Mouse (Mus musculus): Measurements from ENCODE around the gene Fndc3a.

Gene Fndc3a

GRCm38 (mm10) chr14:72709710-72710340 is at the start of gene Fndc3a:
TSS of gene Fndc3a (minus strand) at chr14:72710003.
- under 1% methylated on average over 82 of the region's 82 CpGs for WGBS

- WGBS, result 89% methylated on average over 6 of the region's 6 CpGs
These were observed 43.1 kb upstream of the Fndc3a start for GRCm38 (mm10) chr14:72752893-72753292.

DNA sequence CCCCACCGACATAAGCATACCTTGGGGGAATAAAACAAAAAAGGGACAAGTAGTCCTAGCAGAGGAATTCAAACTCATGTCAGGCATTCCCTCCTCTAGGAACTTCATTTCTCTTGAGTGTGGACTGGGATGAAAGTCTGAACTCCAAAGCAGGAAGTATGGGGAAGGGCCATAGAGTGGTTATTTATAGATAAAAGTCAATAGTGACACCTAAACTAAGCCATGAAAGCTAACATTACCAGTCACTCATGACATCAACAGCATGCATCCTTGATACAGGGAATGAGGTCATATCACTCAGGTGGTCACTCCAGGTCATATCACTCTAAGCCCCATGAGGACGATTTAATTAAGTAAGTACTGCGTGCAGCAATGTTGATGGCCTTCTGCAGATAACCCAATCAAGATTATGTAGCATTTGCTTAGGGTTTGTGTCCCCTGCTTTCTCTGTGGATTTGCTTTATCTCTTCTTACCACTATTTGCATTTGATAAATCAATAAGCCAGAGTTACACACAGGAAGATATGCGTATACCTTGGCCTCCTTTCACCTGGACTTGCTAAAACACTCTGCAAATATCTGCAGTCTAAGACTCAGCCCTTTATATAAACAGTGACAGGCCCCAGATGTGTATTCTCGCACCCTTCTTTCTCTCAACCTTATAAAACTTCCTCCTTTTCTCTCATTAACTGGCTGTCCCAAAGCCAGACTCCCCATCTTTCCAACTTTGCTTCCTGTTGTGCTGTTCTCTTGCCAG is 40.8 kb upstream of the Fndc3a start:
- WGBS, result 92% methylated on average over 5 of the region's 5 CpGs

GRCm38 (mm10) chr14:72748331-72748730 is 38.5 kb upstream of the Fndc3a start:
- 83% methylated on average over 5 of the region's 5 CpGs for WGBS

GRCm38 (mm10) chr14:72741667-72742066 is 31.9 kb upstream of the Fndc3a start:
- WGBS, result 51% methylated on average over 3 of the region's 3 CpGs

DNA sequence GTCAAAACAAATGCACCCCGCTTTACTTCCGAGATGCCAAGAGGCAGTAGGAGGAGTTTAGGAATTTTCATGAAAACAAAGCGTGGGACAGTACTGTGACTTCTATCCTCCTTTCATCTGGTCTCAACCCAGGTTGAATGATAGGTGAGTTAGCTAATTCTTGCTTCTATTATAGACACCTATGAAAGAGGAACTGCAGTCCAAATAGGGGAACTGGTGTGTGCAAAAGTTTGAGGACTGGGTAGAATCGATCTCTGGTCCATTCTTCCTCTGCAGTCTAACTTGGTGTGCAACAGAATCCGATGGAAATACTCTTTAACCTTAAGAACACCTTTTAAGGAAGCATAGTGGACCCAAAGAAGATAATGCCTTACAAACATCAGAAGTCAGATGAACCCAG is 30.5 kb upstream of the Fndc3a start:
- 92% methylated on average over 5 of the region's 5 CpGs for WGBS

DNA sequence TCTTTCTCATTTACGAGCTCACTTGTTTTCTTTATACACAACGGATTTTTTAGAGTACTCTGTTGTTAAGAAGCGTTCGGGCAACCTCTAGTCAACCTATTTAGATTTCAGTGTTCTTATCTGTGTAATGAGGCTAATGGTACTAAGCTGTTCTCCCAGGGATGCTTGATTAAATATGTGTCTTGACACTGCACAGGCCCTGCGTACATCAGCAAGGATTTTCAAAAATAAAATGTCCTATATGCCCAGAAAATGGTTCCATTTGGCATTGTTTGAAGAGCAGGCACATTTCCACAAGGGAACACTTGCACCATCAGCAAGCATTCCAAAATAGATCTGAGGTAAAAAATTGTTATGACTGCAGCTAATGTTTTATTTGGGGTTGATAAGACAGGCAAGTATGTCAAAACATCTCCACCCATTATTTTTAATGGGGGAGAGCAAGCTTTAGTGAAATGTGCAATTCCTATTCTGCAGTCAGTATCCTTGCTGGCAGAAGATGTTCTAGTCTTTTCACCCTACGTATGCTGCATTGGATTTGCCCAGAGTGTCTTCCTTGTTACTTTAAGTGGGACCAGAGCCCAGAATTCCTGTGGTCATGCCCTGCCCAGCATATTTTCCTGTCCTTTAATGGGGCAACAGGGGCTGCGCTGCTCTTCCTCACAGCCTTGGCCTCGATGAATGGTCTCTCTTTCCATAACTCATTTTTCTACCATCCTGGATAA is 29.8 kb upstream of the Fndc3a start:
- 73% methylated on average over 8 of the region's 8 CpGs for WGBS

- 89% methylated on average over 4 of the region's 4 CpGs for WGBS
These were observed 29.0 kb upstream of the Fndc3a start for GRCm38 (mm10) chr14:72738776-72739175.

GRCm38 (mm10) chr14:72738217-72738616 is 28.4 kb upstream of the Fndc3a start:
- WGBS, result 82% methylated on average over 4 of the region's 4 CpGs

- WGBS, result 31% methylated on average over 3 of the region's 3 CpGs
These were observed 16.1 kb upstream of the Fndc3a start for GRCm38 (mm10) chr14:72725865-72726264.

DNA sequence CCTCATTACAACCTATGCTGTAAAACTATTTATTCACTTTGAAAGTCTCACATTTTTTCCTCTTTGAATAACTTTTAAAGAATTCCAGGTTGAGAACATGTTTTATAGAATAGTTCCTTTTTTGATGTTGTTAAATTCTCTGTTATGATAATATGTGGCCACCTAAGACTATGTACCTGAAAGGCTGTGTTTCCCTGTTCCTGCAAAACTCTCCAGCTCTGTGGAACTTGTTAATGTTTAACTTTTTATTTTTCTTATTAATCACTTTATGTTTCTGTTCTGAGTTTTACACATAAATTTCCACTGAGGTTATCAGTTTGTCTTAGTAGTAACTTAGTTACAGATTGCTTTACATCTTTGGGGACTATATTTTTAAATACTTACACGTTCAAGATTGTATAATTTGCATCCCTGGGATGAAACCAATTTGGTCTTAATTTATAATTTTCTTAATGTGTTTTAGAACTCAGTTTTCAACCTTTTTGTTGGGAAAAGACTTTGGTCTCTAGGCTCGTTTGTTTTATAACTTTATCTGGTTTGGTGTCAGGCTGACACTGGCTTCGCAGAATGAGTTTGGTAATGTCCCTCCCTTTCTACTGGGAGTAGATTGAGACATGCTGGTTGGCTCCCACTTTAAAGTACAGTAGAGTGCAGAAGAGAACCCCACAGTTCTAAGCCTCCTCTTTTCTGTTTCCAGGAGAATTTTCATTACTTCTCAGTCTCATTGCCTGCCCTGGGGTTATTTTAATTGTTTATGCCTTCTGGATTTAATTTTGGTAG is 12.7 kb upstream of the Fndc3a start:
- 81% methylated on average over 3 of the region's 3 CpGs for WGBS

DNA sequence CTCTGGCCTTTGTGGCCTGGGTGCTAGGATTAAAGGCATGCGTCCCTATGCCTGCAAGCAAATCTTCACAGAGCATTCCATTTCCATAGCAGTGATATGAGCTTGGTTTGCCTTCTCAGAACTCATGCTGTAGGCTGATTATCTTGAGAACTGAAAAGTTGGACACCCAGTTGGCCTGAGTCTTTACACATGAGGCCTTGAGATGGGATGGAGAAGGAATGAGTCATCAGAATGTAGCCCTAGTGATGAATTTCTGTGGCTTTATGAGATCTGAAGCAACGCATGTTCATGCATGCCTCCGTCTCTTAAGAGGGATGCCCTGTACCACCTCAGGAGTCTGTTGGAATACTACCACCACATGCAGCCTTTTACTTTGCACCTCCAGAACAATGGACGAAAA is 6.4 kb upstream of the Fndc3a start:
- WGBS, result 93% methylated on average over 4 of the region's 4 CpGs

- WGBS, result 39% methylated on average over 4 of the region's 4 CpGs
These were observed 1.3 kb upstream of the Fndc3a start for GRCm38 (mm10) chr14:72711130-72711529.

GRCm38 (mm10) chr14:72710341-72711027 is 681 bp upstream of the Fndc3a start:
- WGBS, result 1% methylated on average over 38 of the region's 38 CpGs

- 1% methylated on average over 70 of the region's 70 CpGs for WGBS
These were observed 603 bp downstream of the Fndc3a start for GRCm38 (mm10) chr14:72709091-72709709.

DNA sequence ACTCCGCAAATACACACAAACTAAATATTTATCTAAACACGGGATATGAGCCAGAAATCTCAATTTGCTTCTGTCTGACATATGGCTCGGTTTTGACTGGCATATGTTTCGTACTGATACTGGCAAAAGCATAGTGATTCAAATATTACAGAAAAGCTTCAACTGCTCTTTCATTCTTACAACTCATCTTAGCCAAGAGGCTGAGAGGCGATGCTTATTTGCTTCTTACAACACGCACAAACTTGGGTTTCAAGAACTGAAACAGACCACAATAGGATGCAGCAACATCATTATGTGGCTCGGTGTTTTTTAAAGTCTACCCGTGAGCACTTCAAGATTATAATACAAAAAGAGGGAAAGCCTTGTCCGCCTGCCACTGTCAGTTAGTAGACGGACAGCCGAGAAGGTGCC is 1.2 kb downstream of the Fndc3a start:
- 13% methylated on average over 11 of the region's 11 CpGs for WGBS

DNA sequence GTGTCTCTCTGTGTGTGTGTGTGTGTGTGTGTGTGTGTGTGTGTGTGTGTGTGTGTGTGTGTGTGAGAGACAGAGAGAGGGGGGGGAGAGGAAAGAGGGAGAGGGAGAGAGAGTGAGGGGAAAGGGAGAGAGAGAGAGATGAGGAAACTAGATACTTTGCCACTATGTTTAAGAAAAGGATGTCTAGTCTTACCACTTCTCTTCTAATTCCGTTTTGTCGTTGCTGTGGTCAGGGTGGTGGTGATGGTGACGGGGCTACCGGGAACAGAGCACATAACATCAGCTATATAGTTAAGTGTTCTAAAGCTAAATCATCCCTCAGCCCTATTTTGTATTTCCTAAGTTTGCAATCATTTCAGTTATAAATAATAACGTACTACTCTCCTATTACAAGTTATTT is 9.7 kb downstream of the Fndc3a start:
- 85% methylated on average over 5 of the region's 5 CpGs for WGBS

DNA sequence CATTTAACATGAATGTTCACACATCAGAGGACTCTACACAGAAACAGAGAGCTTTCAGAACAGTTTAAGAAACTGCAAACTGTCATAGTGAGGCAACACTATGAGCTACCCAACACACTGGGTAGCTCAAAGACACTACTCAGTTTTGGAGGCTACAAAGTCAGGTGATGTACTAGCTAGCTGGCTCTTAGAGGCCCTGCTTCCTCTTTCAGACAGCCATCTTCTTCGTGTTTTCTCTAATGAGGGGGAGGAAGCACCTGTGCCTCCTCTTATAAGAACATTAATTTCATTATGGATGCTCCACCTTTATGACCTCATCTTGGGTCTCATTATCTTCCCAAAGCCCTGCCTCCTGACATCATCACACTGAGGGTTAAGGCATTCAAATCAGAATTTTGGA is 18.4 kb downstream of the Fndc3a start:
- 74% methylated on average over 1 of the region's 1 CpGs for WGBS

GRCm38 (mm10) chr14:72684857-72685370 is 24.9 kb downstream of the Fndc3a start:
- WGBS, result 88% methylated on average over 4 of the region's 4 CpGs

DNA sequence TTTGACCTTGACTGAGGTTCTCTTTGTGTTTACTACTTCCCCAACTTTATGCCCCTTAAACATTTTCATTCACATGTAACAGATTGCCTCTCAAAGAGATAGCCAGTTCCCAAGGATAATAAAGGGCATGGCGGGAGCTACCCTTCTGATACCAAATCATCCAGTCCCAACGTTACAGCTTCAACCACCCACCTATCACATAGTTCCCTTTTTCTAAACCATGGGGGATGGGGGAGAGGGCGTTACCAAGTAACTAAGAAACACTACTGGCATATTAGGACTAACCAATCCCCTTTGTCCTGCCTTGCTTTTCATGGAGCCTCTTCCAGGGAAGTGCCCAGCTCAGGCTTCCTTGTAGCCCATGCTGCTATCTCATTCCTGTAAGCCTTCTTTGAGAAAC is 32.6 kb downstream of the Fndc3a start:
- WGBS, result 76% methylated on average over 3 of the region's 3 CpGs

GRCm38 (mm10) chr14:72671911-72672310 is 37.9 kb downstream of the Fndc3a start:
- WGBS, result 92% methylated on average over 3 of the region's 3 CpGs
